Mouse (Mus musculus) midbrain, embryonic 10.5 days (tissue): ENCODE data around the gene Klhl26. TPM values are rescaled to one million over a fixed set of nuclear protein-coding genes. Genes with fewer than 3 reads are reported as not detected.

Experiments used
- DNase-seq: peaks from one replicate; pipeline ENCODE4 v3.0.0-alpha.2; 2017; ENCODE audit warnings: low spot score
- H3K27ac ChIP-seq: fragments of 300-500 bp; sonication (generic); replicated peaks from 2 replicates; pipeline ENCODE4 v1.5.1; 2016; ENCODE audit warnings: mild to moderate bottlenecking
- H3K27me3 ChIP-seq: fragments of 300-500 bp; sonication (generic); 2 replicates; pipeline ENCODE4 v1.6.1; 2016; ENCODE audit warnings: low read depth, mild to moderate bottlenecking; ENCODE audit not compliant: poor library complexity, severe bottlenecking
- H3K36me3 ChIP-seq: fragments of 300-500 bp; sonication (generic); 2 replicates; pipeline ENCODE4 v1.6.1; 2016; ENCODE audit warnings: mild to moderate bottlenecking, moderate library complexity
- H3K4me1 ChIP-seq: fragments of 300-500 bp; sonication (generic); 2 replicates; pipeline ENCODE4 v1.6.1; 2016
- H3K4me3 ChIP-seq: fragments of 300-500 bp; sonication (generic); 2 replicates; pipeline ENCODE4 v1.5.1; 2016; ENCODE audit warnings: mild to moderate bottlenecking, moderate library complexity
- H3K9me3 ChIP-seq: fragments of 300-500 bp; sonication (generic); replicated peaks from 2 replicates; pipeline ENCODE4 v1.6.1; 2016; ENCODE audit warnings: mild to moderate bottlenecking
- WGBS: fragments of 180-500 bp; shearing (Covaris S2); methylation state at CpG from one replicate; pipeline ENCODE4 v1.1.7; 2016; 5-methylcytosine and 5-hydroxymethylcytosine counted together
- polyA plus RNA-seq: library from polyadenylated mRNA; unstranded; fragments of >200 nt; fragmentation: Nextera tagmentation; extraction: Ambion mirVana; gene quantifications from 2 replicates; pipeline ENCODE4 v1.2.1, GENCODE M21; 2016

Gene Klhl26
- polyA plus RNA-seq, 1 experiment from 2014 or later = 16.9 TPM

DNA sequence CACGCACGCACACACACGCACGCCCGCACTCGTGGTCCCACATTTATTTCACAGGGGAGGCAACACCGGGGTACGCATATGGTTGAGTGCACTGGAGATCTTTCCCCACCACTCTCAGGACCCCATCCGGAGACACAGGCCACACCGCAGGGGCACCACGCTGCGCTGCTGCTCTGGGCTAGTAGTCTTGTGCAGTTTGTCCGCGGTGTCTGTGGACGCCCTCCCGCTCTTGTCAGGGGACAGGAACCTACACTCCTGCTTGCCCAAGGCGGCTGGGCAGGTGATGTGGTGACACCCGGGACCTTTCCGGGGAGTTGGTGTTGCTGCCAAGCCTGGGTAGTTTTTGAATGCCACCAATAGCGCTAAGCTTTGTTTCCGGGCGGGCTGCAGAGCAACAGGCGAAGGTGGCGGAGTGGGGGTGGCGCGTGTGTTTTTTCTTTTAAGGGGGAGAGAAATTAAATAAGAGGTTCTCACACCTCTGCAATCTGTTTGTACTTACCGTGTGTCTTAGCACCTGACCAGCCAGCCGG lies 17.7 kb upstream of the Klhl26 start:
- Histone ChIP-seq H3K36me3 (no peaks in the 10 kb centered on the region), H3K4me3 (peak overlapping the region; percentile 50), H3K27me3 (peaks cover 100% of the 10 kb centered on the region), H3K27ac (no peak overlapping the region), H3K4me1 (peaks cover 66% of the 10 kb centered on the region), H3K9me3 (no peaks in the 10 kb centered on the region)
- 2% methylated on average over 28 of the region's 28 CpGs for WGBS
- peak; percentile 38 for DNase-seq

DNA sequence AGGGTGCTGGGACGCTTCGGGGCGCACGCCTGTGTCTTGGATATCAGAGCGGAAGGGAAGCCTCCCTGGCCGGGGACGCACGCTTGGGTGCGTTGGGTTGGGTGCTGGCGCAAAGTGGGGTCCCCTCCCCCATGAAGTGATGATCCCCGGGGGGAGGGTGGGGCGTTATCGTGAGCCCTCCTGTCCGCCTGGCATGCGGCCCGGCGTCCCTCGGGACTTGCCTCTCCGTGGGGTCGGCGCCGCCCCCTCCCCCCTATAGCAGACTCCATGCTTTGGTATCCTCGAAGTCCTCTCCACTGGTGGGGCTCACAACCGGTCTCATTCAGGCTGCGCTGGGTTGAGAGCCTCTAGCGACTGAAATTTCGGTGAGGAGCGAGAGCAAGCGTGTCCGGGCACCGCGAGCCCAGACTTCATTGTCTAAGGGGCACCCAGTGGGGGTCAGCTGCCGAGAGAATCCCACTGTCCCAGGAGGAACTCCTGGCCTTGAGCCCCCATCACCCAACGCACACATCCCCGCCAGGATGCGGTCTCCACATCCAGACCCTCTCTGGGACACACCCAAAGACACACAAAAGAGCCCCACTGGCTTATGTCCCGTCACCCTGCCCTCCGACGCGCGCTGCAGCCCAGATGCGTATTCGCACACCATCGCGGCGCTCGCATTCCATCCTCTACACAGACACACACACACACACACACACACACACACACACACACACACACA lies 17.1 kb upstream of the Klhl26 start:
- no peaks in the 10 kb centered on the region for H3K9me3 ChIP-seq
- 0 out of 2 replicates have a peak overlapping the region, but pooled peaks have one; percentile 28 for H3K27ac ChIP-seq
- H3K27me3 ChIP-seq = peaks cover 100% of the 10 kb centered on the region
- no peaks in the 10 kb centered on the region for H3K36me3 ChIP-seq
- whole genome bisulfite sequencing = 1% methylated on average over 47 of the region's 47 CpGs
- H3K4me1 ChIP-seq = peaks cover 73% of the 10 kb centered on the region
- peak; percentile 42 for DNase-seq
- H3K4me3 ChIP-seq = peak overlapping the region; percentile 50

DNA sequence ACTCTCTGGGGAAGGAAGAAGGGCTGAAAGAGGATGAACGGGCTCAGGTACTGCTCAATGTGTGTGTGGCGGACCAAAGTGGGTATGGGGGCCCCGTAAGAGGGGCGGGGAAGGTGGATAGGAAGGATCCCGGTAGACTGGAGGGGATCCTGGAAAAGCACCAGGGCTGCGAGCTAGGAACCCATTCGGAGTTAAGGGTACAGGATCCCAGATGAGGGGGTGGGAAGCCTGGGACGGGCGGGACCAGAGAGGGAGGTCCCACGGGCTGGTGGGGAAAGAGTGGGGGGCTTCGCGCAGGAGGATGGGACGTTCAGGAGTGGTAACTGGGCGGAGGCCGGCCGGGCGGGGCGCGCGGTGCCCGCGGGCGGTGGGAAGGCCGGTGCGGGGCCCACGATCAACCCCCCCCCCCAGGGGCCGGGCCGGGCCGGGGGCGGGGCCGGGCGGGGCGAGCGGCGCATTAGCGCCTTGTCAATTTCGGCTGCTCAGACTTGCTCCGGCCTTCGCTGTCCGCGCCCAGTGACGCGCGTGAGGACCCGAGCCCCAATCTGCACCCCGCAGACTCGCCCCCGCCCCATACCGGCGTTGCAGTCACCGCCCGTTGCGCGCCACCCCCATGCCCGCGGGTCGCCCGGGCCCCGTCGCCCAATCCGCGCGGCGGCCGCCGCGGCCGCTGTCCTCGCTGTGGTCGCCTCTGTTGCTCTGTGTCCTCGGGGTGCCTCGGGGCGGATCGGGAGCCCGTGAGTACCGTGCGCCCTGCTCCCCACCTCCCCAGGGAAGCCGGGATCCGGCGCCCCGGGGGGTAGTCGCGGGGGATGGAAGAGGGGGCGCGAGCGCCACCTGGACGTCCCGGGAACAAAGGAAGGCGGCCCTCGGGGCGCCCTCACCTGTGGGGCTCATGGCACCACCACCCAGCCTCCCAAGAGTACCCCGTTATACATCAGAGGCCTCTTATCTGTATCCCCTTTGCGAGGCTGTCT lies 16.2 kb upstream of the Klhl26 start, which contains the start of gene Crlf1:
Crlf1 (plus strand) TSS at position 495 of the 977 bp plus-strand sequence.
- H3K4me3 ChIP-seq = peak within 1 kb of the TSS; percentile 50

DNA sequence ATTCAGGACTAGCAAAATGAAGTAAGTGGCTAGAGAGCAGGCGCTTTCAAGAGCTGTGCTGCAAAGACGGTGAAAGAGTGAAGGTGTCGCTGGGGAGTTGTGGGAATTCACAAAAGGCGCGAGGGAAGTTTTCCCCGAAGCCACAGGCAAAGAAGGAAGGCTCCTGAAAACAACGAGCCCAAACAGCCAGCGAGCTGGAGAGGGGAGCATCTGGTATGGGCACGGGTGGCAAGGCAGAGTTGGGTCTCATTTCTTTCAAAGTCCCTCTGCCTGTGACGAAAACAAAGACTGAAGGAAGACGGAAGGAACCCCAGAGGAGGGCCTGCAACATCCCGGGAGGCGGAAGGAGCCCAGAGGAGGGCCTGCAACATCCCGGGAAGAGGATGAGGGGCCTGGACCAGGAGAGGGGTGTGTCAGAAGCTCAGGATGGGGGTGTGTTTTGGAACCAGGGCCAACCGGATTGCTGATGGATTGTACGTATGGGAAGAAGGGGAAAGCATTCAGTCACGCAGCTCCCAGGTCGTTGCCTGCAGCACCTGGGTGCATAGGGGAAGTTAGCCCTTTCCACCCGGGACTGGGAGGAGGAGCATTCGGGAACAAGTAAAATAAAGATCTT lies 14.2 kb upstream of the Klhl26 start:
- 1% methylated on average over 20 of the region's 20 CpGs for WGBS
- Histone ChIP-seq H3K9me3 (no peaks in the 10 kb centered on the region), H3K4me1 (peaks cover 98% of the 10 kb centered on the region), H3K27me3 (peaks cover 100% of the 10 kb centered on the region), H3K27ac (no peak overlapping the region), H3K36me3 (no peaks in the 10 kb centered on the region), H3K4me3 (peak overlapping the region; percentile 9)
- DNase-seq = peak; percentile 43

More for the DNA sequence above, 16.2 kb upstream of the Klhl26 start, which contains the start of gene Crlf1:
- no peaks in the 10 kb centered on the region for H3K9me3 ChIP-seq
- peaks cover 79% of the 10 kb centered on the region for H3K4me1 ChIP-seq
- H3K36me3 ChIP-seq = no peaks in the 10 kb centered on the region
- H3K27ac ChIP-seq = peak within 1 kb of the TSS; percentile 38; the same call in 1 of the 2 replicates
- WGBS = 1% methylated on average over 71 of the region's 93 CpGs
- DNase-seq = peak; percentile 33
- peaks cover 100% of the 10 kb centered on the region for H3K27me3 ChIP-seq

DNA sequence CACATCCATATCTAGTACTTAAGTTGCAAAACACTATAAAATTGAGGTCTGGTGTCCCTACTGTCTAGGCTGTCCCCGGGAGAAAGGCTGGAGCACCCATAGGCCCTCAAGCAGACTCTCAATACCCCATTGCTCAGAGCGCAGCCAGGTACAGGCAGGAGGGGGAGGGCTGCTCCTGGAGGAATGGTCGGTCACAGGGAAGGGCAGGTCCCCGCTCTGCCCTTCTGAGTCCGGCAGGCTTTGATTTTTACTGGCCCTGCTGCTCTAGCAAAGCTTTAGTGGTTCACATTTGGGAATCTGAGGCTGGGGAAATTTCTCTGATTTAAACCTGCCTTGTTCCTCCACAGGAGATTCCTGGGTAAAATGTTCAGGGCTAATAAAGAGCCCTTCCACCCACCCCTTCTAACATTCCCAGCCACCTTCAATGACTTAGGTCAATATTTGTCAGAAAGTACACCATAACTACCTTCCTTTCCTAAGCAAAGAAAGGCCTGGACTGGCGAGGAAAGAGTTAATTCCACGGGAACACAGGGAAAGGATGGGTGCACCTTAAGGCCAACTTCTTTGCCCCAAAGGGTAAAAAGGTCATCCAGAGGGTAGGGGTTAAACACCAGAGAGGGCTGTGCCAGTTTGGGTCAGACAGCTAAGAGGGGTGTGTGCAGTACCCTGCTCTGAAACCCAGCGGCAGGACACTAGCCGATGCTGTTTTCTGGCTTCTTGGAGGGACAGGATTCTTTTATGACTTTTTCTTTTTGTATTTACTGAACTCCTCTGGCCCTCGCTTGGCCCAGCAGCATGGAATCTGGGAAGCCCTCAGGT lies 13.5 kb upstream of the Klhl26 start:
- peak overlapping the region; percentile 55 for H3K4me3 ChIP-seq
- no peaks in the 10 kb centered on the region for H3K9me3 ChIP-seq
- WGBS = 7% methylated on average over 10 of the region's 10 CpGs
- H3K4me1 ChIP-seq = peaks cover 93% of the 10 kb centered on the region
- peaks cover 100% of the 10 kb centered on the region for H3K27me3 ChIP-seq
- peak; percentile 38 for DNase-seq
- no peak overlapping the region for H3K27ac ChIP-seq
- no peaks in the 10 kb centered on the region for H3K36me3 ChIP-seq

DNA sequence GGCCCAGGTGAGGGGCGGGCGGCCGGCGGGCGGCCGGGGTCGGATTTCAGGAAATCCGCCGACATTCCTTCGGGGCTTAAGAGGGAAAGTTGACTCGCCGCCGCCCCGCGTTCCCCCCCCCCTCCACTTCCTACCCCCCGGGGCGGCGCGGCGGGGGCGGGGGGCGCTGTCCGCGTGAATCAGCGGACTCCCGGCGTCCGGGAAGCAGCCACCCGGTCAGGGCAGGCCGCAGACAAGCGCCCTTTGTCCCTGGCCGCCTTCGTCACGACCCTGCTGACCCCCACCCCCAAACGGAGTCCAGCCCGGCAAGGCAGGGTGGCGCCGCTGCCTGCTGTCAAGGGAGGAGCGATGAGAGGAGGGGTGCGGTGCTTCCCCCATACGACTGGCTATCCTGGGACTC lies 12.8 kb upstream of the Klhl26 start:
- no peak overlapping the region; the same call in 1 of the 2 replicates for H3K27ac ChIP-seq
- WGBS = under 1% methylated on average over 41 of the region's 41 CpGs
- peak; percentile 42 for DNase-seq
- no peaks in the 10 kb centered on the region for H3K36me3 ChIP-seq
- peak overlapping the region; percentile 55 for H3K4me3 ChIP-seq
- peaks cover 86% of the 10 kb centered on the region for H3K4me1 ChIP-seq
- peaks cover 100% of the 10 kb centered on the region for H3K27me3 ChIP-seq
- H3K9me3 ChIP-seq = no peaks in the 10 kb centered on the region

DNA sequence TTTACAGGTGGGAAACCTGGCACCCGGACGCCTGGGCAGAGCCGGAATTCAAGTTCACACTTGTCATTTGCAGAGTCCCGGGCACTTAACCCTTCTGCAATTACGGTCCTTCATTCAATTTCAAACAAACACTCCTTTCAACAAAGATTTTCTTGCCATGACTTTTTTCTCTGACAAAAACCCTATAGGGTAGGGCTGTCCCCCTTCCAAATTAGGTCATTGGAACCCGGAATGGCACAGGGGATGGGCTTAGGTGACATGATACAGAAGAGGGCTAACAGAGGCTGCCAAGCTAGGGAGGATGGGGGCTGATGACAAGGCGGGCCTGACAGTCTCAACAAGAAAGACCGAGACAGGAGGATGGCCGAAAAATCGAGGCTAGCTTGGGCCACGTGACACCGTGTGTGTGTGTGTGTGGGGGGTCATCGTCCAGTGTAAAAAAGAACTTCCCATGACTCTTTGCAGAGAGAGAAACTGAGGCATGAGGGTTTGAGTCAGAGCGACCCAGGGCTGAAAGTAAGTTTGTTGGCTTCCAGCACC lies 12.2 kb upstream of the Klhl26 start:
- peaks cover 80% of the 10 kb centered on the region for H3K4me1 ChIP-seq
- no peaks in the 10 kb centered on the region for H3K36me3 ChIP-seq
- DNase-seq = peak; percentile 29
- peak overlapping the region; percentile 55 for H3K4me3 ChIP-seq
- H3K27me3 ChIP-seq = peaks cover 100% of the 10 kb centered on the region
- H3K9me3 ChIP-seq = no peaks in the 10 kb centered on the region
- WGBS = 2% methylated on average over 14 of the region's 14 CpGs
- H3K27ac ChIP-seq = no peak overlapping the region; the same call in 1 of the 2 replicates

DNA sequence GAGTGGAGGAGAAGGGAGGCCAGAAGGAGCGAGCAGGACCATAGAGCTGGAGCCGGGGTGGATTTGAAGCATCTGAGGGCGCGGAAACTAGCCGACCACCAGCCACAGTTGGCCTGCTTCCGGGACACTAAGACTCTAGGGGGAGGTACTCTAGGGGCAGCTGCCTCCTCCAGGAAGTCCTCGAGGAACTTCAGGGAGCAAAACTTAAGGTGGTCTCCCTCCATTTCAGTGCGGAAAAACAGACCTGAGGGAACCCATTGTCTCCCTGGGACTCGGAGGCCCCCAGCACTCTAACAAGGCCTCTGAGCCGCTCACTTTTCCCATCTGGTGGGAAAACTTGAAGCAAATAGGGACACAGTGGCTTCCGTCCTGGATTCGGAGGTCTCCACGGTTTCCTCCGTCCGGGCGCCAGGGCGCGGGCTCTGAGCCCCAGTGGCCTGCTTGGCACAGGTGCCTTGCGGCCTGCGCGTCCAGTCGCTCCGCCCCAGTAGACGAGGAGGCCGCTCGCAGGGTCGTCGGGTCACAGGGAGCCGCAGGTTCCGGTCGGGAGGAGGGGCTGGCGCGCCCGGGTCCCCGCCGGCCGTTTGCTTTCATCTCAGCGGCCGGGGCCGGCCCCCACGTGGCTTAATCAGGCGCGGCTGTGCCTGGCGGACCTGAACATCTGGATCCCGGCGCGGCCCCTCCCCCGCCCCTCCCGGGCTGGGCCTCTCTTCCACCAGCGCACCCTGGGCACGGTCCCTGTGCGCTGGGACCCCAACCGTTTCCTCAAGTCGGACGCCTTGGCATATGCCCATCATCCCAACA lies 11.4 kb upstream of the Klhl26 start:
- DNase-seq = peak; percentile 71
- Histone ChIP-seq H3K4me3 (peak overlapping the region; percentile 55), H3K36me3 (no peaks in the 10 kb centered on the region), H3K27ac (peak overlapping the region; percentile 39), H3K9me3 (no peaks in the 10 kb centered on the region), H3K4me1 (peaks cover 72% of the 10 kb centered on the region), H3K27me3 (peaks cover 100% of the 10 kb centered on the region)
- 2% methylated on average over 55 of the region's 55 CpGs for WGBS

DNA sequence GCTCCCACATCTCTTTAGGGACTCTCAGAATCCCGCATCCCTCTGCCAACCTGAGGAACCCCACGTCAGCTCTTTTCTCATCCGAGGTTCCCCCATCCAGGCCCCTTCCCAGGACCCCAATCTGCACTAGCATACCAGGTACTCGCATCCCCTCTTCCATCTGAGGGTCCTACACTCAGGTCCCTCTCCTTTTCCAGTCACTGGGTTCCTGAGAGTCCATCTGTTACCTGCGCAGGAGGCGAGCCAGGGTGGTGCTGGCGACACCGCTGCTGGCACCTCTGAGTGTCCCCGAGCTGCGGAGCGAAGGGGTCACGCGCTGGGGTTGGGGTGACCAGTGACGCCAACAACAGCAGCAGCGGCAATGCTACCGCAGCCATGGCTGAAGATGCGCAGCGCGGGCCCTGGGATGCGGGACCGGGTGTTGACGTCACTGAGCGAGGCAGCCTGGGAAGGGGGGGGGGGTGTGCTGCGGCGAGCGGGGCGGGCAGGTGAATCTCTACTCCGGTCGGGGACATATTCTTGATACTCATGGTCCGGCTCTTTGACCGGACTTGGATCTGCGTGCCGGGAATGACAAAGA lies 10.3 kb upstream of the Klhl26 start, which contains the start of gene Tmem59l:
Tmem59l (minus strand) TSS at position 418 of the 580 bp plus-strand sequence.
- Histone ChIP-seq H3K27ac (peak within 1 kb of the TSS; percentile 67), H3K27me3 (peaks cover 100% of the 10 kb centered on the region), H3K9me3 (no peaks in the 10 kb centered on the region), H3K4me1 (peaks cover 62% of the 10 kb centered on the region), H3K36me3 (no peaks in the 10 kb centered on the region), H3K4me3 (peak within 1 kb of the TSS; percentile 55)
- 3% methylated on average over 33 of the region's 33 CpGs for WGBS
- DNase-seq = peak; percentile 45

DNA sequence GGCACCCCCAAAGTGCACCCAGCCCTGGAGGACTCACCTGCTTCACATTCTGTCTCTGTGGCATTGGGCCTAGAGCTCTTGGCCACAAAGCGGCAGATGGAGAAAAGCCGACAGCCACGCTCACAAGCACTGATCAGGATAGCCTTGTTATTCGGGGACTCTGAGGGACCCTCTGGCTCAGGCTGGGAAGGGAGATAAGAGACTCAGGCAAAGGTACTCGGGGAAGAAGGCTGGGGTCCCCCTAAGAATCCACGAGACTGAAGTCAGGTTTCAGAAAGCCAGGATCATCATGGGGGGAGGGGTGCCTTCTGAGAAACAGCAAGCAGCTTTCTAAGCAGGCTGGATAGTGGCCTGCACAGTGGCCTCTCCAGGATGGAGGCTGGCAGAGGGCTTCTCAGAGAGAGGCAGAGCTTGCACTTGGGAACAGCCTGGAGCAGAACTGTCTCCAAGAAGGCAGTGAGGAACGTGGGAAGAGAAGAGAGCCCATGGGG lies 9.5 kb upstream of the Klhl26 start:
- 51% methylated on average over 7 of the region's 7 CpGs for WGBS
- DNase-seq = no peak

More for the DNA sequence above, 9.5 kb upstream of the Klhl26 start:
- peaks cover 54% of the 10 kb centered on the region for H3K4me1 ChIP-seq
- H3K27ac ChIP-seq = no peak overlapping the region
- peak overlapping the region; percentile 55; the same call in 1 of the 2 replicates for H3K4me3 ChIP-seq
- H3K36me3 ChIP-seq = no peaks in the 10 kb centered on the region
- H3K9me3 ChIP-seq = no peaks in the 10 kb centered on the region
- peaks cover 97% of the 10 kb centered on the region for H3K27me3 ChIP-seq
